ENCODE assay signal across 10 mouse cellular contexts in genomic region chr12:85659319-85659718, GRCm38 (mm10). TPM values are rescaled to one million over a fixed set of nuclear protein-coding genes. Genes with fewer than 3 reads are reported as not detected.
DNase-seq lines count a peak whose midpoint lies in the region; ATAC-seq lines count a peak whose summit lies in the region.
"Had no signal": no experiment of that assay in that cellular context is flagged by ENCODE, and none has a peak within 500 bp of the region (broad histone marks: within the 10 kb centered on the region; RNA-seq: fewer than 3 reads in every experiment).

No protein-coding gene starts in this region.

- no peaks in the 10 kb centered on the region for H3K36me3 ChIP-seq in heart, embryonic 10.5 days
- no peaks in the 10 kb centered on the region for H3K36me3 ChIP-seq in lung, embryonic 16.5 days (ENCODE audit: control insufficient read depth, insufficient read depth, low read length)
- no peaks in the 10 kb centered on the region for H3K36me3 ChIP-seq in intestine, embryonic 15.5 days
- H3K36me3 ChIP-seq: heart, embryonic 13.5 days had no signal

- no peaks in the 10 kb centered on the region for H3K9me3 ChIP-seq in heart, embryonic 10.5 days
- no peaks in the 10 kb centered on the region for H3K9me3 ChIP-seq in lung, embryonic 16.5 days (ENCODE audit: control insufficient read depth, low read length)
- no peaks in the 10 kb centered on the region for H3K9me3 ChIP-seq in intestine, embryonic 15.5 days
- H3K9me3 ChIP-seq: heart, embryonic 13.5 days had no signal

- H3K27me3 ChIP-seq in heart, embryonic 10.5 days (ENCODE audit: insufficient read depth, poor library complexity, severe bottlenecking), result no peaks in the 10 kb centered on the region
- H3K27me3 ChIP-seq in lung, embryonic 16.5 days (ENCODE audit: control insufficient read depth, insufficient read depth, low read depth, low read length), result no peaks in the 10 kb centered on the region
- no peaks in the 10 kb centered on the region for H3K27me3 ChIP-seq in intestine, embryonic 15.5 days (replicated peaks)
- H3K27me3 ChIP-seq: heart, embryonic 13.5 days had no signal

- WGBS in heart, embryonic 10.5 days, result 27% methylated on average over 2 of the region's 2 CpGs
- WGBS in lung, embryonic 16.5 days, result 30% methylated on average over 2 of the region's 2 CpGs
- WGBS in intestine, embryonic 15.5 days, result 52% methylated on average over 2 of the region's 2 CpGs

- no peak overlapping the region for H3K9ac ChIP-seq in lung, embryonic 16.5 days (ENCODE audit: low read length)
- H3K9ac ChIP-seq in intestine, embryonic 15.5 days, result no peak overlapping the region
- H3K9ac ChIP-seq: heart, embryonic 13.5 days had no signal

- H3K4me3 ChIP-seq in heart, embryonic 10.5 days, result no peak overlapping the region
- no peak overlapping the region for H3K4me3 ChIP-seq in lung, embryonic 16.5 days (ENCODE audit: low read length)
- H3K4me3 ChIP-seq in intestine, embryonic 15.5 days (replicated peaks), result no peak overlapping the region
- H3K4me3 ChIP-seq: heart, embryonic 13.5 days had no signal

- peaks cover 7% of the 10 kb centered on the region; the same call in 1 of the 2 replicates for H3K4me1 ChIP-seq in heart, embryonic 10.5 days
- H3K4me1 ChIP-seq in lung, embryonic 16.5 days (replicated peaks; ENCODE audit: control insufficient read depth, insufficient read depth, low read length), result 0 out of 2 replicates have a peak, but pooled peaks cover 4% of the 10 kb centered on the region
- H3K4me1 ChIP-seq in intestine, embryonic 15.5 days (replicated peaks), result no peaks in the 10 kb centered on the region

- peak; percentile 53; the same call in 1 of the 2 replicates for ATAC-seq in lung, embryonic 16.5 days (ENCODE audit: low read depth)
- no peak for ATAC-seq in intestine, embryonic 15.5 days

- H3K27ac ChIP-seq in heart, embryonic 10.5 days, result no peak overlapping the region
- no peak overlapping the region for H3K27ac ChIP-seq in lung, embryonic 16.5 days (ENCODE audit: low read length)
- H3K27ac ChIP-seq in intestine, embryonic 15.5 days, result no peak overlapping the region
- H3K27ac ChIP-seq: heart, embryonic 13.5 days; kidney, postnatal 0 days had no signal

- no peak overlapping the region for H3K4me2 ChIP-seq in lung, embryonic 16.5 days (ENCODE audit: low read depth, low read length)
- no peak overlapping the region for H3K4me2 ChIP-seq in intestine, embryonic 15.5 days (replicated peaks)
- H3K4me2 ChIP-seq: heart, embryonic 13.5 days had no signal

- peak; percentile 82 for DNase-seq in heart, embryonic 10.5 days (ENCODE audit: low spot score)
- DNase-seq in heart, adult 8-10 months (ENCODE audit: low spot score), result no peak
- no peak for DNase-seq in lung, postnatal 10 days
- peak; percentile 45 for DNase-seq in MEL-GATA-1-ER (ENCODE audit: extremely low read depth, low read depth)
- DNase-seq in heart, postnatal 4 days, result peak; percentile 77
- DNase-seq in embryo, embryonic 10 days (ENCODE audit: low spot score), result no peak

RNA-seq across cellular contexts. Expression of gene Batf, which starts 27.1 kb away (rescaled TPM):
- 4.7 and 7.1 TPM in 2 replicates for polyA plus RNA-seq in heart, embryonic 10.5 days (2016; fragmentation: Nextera tagmentation; extraction: Ambion mirVana)
- total RNA-seq in heart, adult 8-10 months (2022), result 1 to 10 TPM in 1 of 4 experiments, under 1 TPM in 3; 0.38 to 1.1 (median 0.91) TPM
- 5.4 and 5.7 TPM in 2 replicates for polyA plus RNA-seq in lung, embryonic 16.5 days (2015; fragmentation: Nextera tagmentation; extraction: Ambion mirVana)
- total RNA-seq in heart, postnatal 4 days (2021), result 1 to 10 TPM in 1 of 2 experiments, under 1 TPM in 1; 0.74 to 1.5 TPM
- 2.6 and 2.9 TPM in 2 replicates for polyA plus RNA-seq in intestine, embryonic 15.5 days (2015; fragmentation: Nextera tagmentation; extraction: Ambion mirVana)

Comparison
In these comparisons a context has a peak if more than half of its experiments do, and no peak if none do; other contexts are left out.
1. DNase-seq: peak in heart, embryonic 10.5 days (single experiment), MEL-GATA-1-ER (single experiment) and heart, postnatal 4 days (single experiment); none in heart, adult 8-10 months (single experiment), lung, postnatal 10 days (single experiment) and embryo, embryonic 10 days (single experiment).